Mouse (Mus musculus) olfactory bulb, adult 2 months (tissue): ENCODE results near the gene Slc12a8. TPM values are rescaled to one million over a fixed set of nuclear protein-coding genes. Genes with fewer than 3 reads are reported as not detected.

ENCODE experiments used
- H3K27ac ChIP-seq: fragments of 200-500 bp; 2 replicates; pipeline ENCODE4 v1.5.1; 2012; ENCODE audit warnings: low read depth, low read length; ENCODE audit not compliant: insufficient read depth
- H3K4me1 ChIP-seq: fragments of 200-500 bp; 2 replicates; pipeline ENCODE4 v1.6.1; 2012; ENCODE audit warnings: low read length; ENCODE audit not compliant: control insufficient read depth, insufficient read depth
- H3K4me3 ChIP-seq: fragments of 200-500 bp; 2 replicates; pipeline ENCODE4 v1.5.1; 2012; ENCODE audit warnings: mild to moderate bottlenecking, low read depth, low read length, moderate library complexity; ENCODE audit not compliant: insufficient read depth
- CTCF ChIP-seq: fragments of 200-500 bp; IDR thresholded peaks from 2 replicates; pipeline ENCODE4 v1.5.1; 2012; ENCODE audit warnings: low read depth, mild to moderate bottlenecking, low read length, moderate library complexity; ENCODE audit not compliant: insufficient read depth
- POLR2A ChIP-seq: fragments of 200-500 bp; IDR thresholded peaks from 2 replicates; pipeline ENCODE4 v1.6.1; 2012; ENCODE audit warnings: mild to moderate bottlenecking, low read depth, low read length, moderate library complexity; ENCODE audit not compliant: insufficient read depth
- WGBS: fragments of 180-500 bp; shearing (Covaris S2); methylation state at CpG from one replicate; pipeline ENCODE4 v1.1.7; 2018; 5-methylcytosine and 5-hydroxymethylcytosine counted together
- polyA plus RNA-seq: library from polyadenylated mRNA; stranded (reverse); fragments of >200 nt; gene quantifications from 2 replicates; pipeline ENCODE4 v1.2.4, GENCODE M21; 2012; ENCODE audit warnings: low replicate concordance; ENCODE audit not compliant: missing spikeins, insufficient read depth, insufficient read length

Gene Slc12a8
- polyA plus RNA-seq, 1 experiment, result not detected

- TF ChIP-seq CTCF, result no peak
- no peak for TF ChIP-seq POLR2A
- no peak overlapping the region for H3K4me3 ChIP-seq
- no peak overlapping the region for H3K27ac ChIP-seq
- H3K4me1 ChIP-seq, result peaks cover 7% of the 10 kb centered on the region; the same call in 1 of the 2 replicates
- 87% methylated on average over 3 of the region's 3 CpGs for WGBS
These were observed 170.6 kb downstream of the Slc12a8 start for GRCm38 (mm10) chr16:33687724-33688123.

GRCm38 (mm10) chr16:33690975-33691747 is 174.0 kb downstream of the Slc12a8 start:
- TF ChIP-seq POLR2A (no peak), CTCF (no peak)
- Histone ChIP-seq H3K4me1 (peaks cover 9% of the 10 kb centered on the region; the same call in 1 of the 2 replicates), H3K27ac (no peak overlapping the region), H3K4me3 (no peak overlapping the region)
- WGBS, result 90% methylated on average over 6 of the region's 6 CpGs

- no peak for TF ChIP-seq CTCF
- TF ChIP-seq POLR2A, result no peak
- H3K4me1 ChIP-seq, result peaks cover 16% of the 10 kb centered on the region
- WGBS, result 71% methylated on average over 1 of the region's 1 CpGs
- H3K27ac ChIP-seq, result no peak overlapping the region
- H3K4me3 ChIP-seq, result no peak overlapping the region
These were observed 176.4 kb downstream of the Slc12a8 start for GRCm38 (mm10) chr16:33693553-33693952.

GRCm38 (mm10) chr16:33696811-33697575 is 179.9 kb downstream of the Slc12a8 start:
- 70% methylated on average over 13 of the region's 13 CpGs for WGBS
- Histone ChIP-seq H3K4me3 (no peak overlapping the region), H3K4me1 (peaks cover 23% of the 10 kb centered on the region), H3K27ac (no peak overlapping the region)
- TF ChIP-seq POLR2A (no peak), CTCF (no peak)

- Histone ChIP-seq H3K27ac (no peak overlapping the region), H3K4me3 (no peak overlapping the region), H3K4me1 (peaks cover 23% of the 10 kb centered on the region)
- 73% methylated on average over 9 of the region's 9 CpGs for WGBS
- no peak for TF ChIP-seq POLR2A
- TF ChIP-seq CTCF, result no peak
These were observed 180.6 kb downstream of the Slc12a8 start for GRCm38 (mm10) chr16:33697576-33698276.

GRCm38 (mm10) chr16:33698277-33698790 is 181.2 kb downstream of the Slc12a8 start:
- WGBS, result 74% methylated on average over 12 of the region's 12 CpGs
- TF ChIP-seq POLR2A (no peak), CTCF (no peak)
- peaks cover 23% of the 10 kb centered on the region for H3K4me1 ChIP-seq
- H3K4me3 ChIP-seq, result no peak overlapping the region
- H3K27ac ChIP-seq, result no peak overlapping the region

- WGBS, result 22% methylated on average over 5 of the region's 5 CpGs
- H3K27ac ChIP-seq, result no peak overlapping the region
- TF ChIP-seq POLR2A, result no peak
These were observed 183.5 kb downstream of the Slc12a8 start for GRCm38 (mm10) chr16:33700584-33700983.

GRCm38 (mm10) chr16:33701872-33702271 is 184.7 kb downstream of the Slc12a8 start:
- WGBS, result 90% methylated on average over 4 of the region's 4 CpGs
- Histone ChIP-seq H3K27ac (no peak overlapping the region), H3K4me3 (no peak overlapping the region), H3K4me1 (peaks cover 27% of the 10 kb centered on the region)
- no peak for TF ChIP-seq POLR2A
- no peak for TF ChIP-seq CTCF

More at GRCm38 (mm10) chr16:33700584-33700983, 183.5 kb downstream of the Slc12a8 start:
- Histone ChIP-seq H3K4me1 (peaks cover 29% of the 10 kb centered on the region), H3K4me3 (no peak overlapping the region)
